Mouse (Mus musculus) E14TG2a.4 (cell line): ENCODE measurements around the gene 1810010H24Rik.

Source experiments
- H3K27me3 ChIP-seq: 2 replicates; pipeline ENCODE4 v1.6.1; 2014; ENCODE audit warnings: low read length, control low read depth; ENCODE audit not compliant: insufficient read depth
- H3K36me3 ChIP-seq: 2 replicates; pipeline ENCODE4 v1.6.1; 2014; ENCODE audit warnings: low read length, control low read depth; ENCODE audit not compliant: insufficient read depth
- H3K4me1 ChIP-seq: replicated peaks from 2 replicates; pipeline ENCODE4 v1.6.1; 2014; ENCODE audit warnings: low read depth, low read length, control low read depth
- H3K4me3 ChIP-seq: replicated peaks from 2 replicates; pipeline ENCODE4 v1.5.1; 2014; ENCODE audit warnings: mild to moderate bottlenecking, low read length
- H3K9me3 ChIP-seq: 2 replicates; pipeline ENCODE4 v1.6.1; 2014; ENCODE audit warnings: low read length, control low read depth
- CTCF ChIP-seq: conservative IDR thresholded peaks from 2 replicates; pipeline ENCODE4 v1.5.1; 2014; ENCODE audit warnings: low read length
- NANOG ChIP-seq: IDR thresholded peaks from 2 replicates; pipeline ENCODE4 v1.6.1; 2014; ENCODE audit warnings: borderline replicate concordance, low read length, mixed read lengths
- POU5F1 ChIP-seq: IDR thresholded peaks from 2 replicates; pipeline ENCODE4 v1.6.1; 2014; ENCODE audit warnings: low read length, borderline replicate concordance

The 1810010H24Rik gene

DNA sequence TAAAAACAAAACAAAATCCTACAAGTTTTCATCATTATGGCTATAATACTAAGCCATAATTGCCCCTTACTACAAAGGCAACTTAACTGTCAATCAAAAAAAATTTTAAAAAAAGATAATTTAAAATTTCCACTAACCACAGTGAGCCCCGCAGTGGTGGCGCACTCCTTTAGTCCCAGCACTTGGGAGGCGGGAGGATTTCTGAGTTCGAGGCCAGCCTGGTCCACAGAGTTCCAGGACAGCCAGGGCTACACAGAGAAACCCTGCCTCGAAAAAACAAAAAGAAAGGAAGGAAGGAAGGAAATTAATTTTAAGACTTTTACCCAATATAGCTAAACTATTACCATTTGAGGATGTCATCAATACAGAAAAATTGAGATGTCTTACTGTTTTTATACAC is 27.5 kb upstream of the 1810010H24Rik start:
- peaks cover 57% of the 10 kb centered on the region for H3K4me1 ChIP-seq
- H3K4me3 ChIP-seq = peak overlapping the region; percentile 99
- peaks cover 57% of the 10 kb centered on the region for H3K36me3 ChIP-seq
- no peaks in the 10 kb centered on the region for H3K9me3 ChIP-seq
- H3K27me3 ChIP-seq = no peaks in the 10 kb centered on the region
- no peak for TF ChIP-seq CTCF
- no peak for TF ChIP-seq POU5F1

DNA sequence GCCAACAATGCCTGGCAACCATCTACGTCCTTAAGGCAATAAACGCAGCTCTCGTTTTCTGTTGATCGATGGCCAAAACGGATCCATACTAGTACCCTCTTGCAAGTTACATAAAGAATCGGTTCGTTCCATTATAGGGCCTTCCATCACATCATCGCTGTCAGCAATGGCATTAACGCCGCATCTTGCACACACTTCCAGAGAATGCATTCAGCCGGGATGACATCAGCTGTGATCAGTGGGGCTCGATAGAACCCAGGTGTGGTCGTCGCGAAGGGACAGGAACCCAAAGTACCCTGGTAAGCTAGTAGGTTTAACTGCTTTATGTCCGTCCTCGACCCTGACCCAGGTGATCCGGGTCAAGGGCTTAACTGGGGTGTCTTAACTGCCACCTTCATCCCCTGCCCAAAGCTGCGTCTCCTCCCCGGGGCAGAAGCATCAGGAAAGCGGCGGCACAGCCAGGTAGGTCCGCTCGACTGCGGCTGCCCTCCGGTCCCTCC is 26.8 kb upstream of the 1810010H24Rik start:
- Histone ChIP-seq H3K27me3 (no peaks in the 10 kb centered on the region), H3K9me3 (no peaks in the 10 kb centered on the region), H3K4me1 (peaks cover 53% of the 10 kb centered on the region), H3K4me3 (peak overlapping the region; percentile 99), H3K36me3 (peaks cover 50% of the 10 kb centered on the region)
- no peak for TF ChIP-seq NANOG
- no peak for TF ChIP-seq CTCF
- no peak for TF ChIP-seq POU5F1

DNA sequence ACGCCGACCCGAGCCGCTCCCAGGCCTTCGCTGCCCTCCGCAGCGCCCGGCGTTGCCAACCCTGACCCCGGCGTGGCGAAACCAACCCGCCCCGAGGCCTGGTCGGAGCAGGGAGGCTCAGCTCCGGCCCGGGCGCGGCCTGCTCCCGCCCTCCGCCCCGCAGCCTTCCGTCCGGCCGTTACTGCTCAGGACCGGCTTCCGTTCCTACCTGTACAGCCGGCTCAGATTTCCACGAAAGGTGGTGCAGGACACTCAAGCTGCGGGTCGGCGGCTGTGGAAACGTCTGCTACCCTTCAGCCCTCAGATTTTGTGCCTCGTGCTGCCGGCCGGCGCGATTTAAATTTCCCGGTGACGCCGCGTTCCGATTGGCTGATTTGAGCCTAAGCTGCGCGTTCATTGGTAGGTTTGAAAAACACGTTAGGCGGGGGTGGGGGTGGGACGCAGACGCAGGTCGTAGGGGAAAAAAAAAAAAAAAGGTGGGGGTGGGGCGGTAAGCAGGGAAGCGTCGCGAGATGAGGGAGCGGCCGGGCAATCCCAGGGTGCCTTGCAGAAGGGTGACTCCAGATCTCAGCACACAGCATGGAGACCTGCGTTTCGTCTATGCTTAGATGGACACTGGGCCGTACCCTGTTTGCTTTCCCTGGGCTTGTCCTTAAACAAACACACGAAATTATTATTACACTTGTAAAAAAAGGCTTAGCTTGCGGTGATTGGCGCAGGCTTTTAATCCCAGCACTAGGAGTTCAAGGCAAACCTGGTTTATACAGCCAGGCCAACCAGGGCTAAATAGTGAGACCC is 26.1 kb upstream of the 1810010H24Rik start, which contains the start of gene Kpna2:
Gene Kpna2, minus strand, starts transcription at position 391 of the 798 bp plus-strand sequence.
- H3K36me3 ChIP-seq = peaks cover 44% of the 10 kb centered on the region
- peaks cover 47% of the 10 kb centered on the region for H3K4me1 ChIP-seq
- peak within 1 kb of the TSS; percentile 99 for H3K4me3 ChIP-seq
- no peaks in the 10 kb centered on the region for H3K9me3 ChIP-seq
- no peak for TF ChIP-seq CTCF
- no peak for TF ChIP-seq POU5F1
- no peak for TF ChIP-seq NANOG
- H3K27me3 ChIP-seq = no peaks in the 10 kb centered on the region

- TF ChIP-seq POU5F1 (no peak), NANOG (no peak), CTCF (no peak)
- Histone ChIP-seq H3K36me3 (peaks cover 37% of the 10 kb centered on the region), H3K4me1 (peaks cover 40% of the 10 kb centered on the region), H3K27me3 (no peaks in the 10 kb centered on the region), H3K9me3 (no peaks in the 10 kb centered on the region), H3K4me3 (peak overlapping the region; percentile 73)
Measured at GRCm38 (mm10) chr11:106999949-107000513, 25.4 kb upstream of the 1810010H24Rik start.

- H3K9me3 ChIP-seq = no peaks in the 10 kb centered on the region
- no peak for TF ChIP-seq NANOG
- no peak for TF ChIP-seq POU5F1
- no peak for TF ChIP-seq CTCF
- peaks cover 21% of the 10 kb centered on the region for H3K4me1 ChIP-seq
- H3K4me3 ChIP-seq = 0 out of 2 replicates have a peak overlapping the region, but pooled peaks have one; percentile 10
- no peaks in the 10 kb centered on the region for H3K27me3 ChIP-seq
- H3K36me3 ChIP-seq = peaks cover 17% of the 10 kb centered on the region
Measured at GRCm38 (mm10) chr11:107001760-107002675, 23.5 kb upstream of the 1810010H24Rik start.

- H3K36me3 ChIP-seq = no peaks in the 10 kb centered on the region
- TF ChIP-seq CTCF (no peak), NANOG (no peak), POU5F1 (no peak)
- no peak overlapping the region for H3K4me3 ChIP-seq
- H3K27me3 ChIP-seq = peaks cover 12% of the 10 kb centered on the region
- H3K4me1 ChIP-seq = peaks cover 18% of the 10 kb centered on the region
- no peaks in the 10 kb centered on the region for H3K9me3 ChIP-seq
Measured at GRCm38 (mm10) chr11:107005538-107005937, 19.9 kb upstream of the 1810010H24Rik start.

DNA sequence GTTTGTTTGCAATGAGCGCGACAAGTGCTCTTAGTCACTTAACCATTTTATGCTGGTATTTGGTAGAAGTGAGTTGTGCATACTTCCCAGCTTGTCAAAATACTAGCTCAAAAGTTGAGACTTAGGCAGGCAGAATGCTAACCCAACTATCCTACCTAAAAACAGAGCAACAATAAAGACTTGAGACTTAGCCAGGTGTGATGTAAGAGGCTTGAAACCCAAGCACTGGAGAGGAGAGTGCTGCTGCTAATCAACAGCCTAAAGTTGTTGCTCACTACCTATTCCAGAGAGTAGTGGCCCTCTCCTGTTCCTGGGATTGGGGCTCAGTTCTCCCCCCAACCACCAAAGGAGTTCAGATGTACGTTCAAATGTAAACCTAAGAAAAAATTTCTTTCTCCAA is 15.0 kb upstream of the 1810010H24Rik start:
- no peaks in the 10 kb centered on the region for H3K9me3 ChIP-seq
- no peaks in the 10 kb centered on the region for H3K36me3 ChIP-seq
- TF ChIP-seq NANOG (no peak), POU5F1 (no peak), CTCF (no peak)
- peaks cover 20% of the 10 kb centered on the region for H3K4me1 ChIP-seq
- H3K4me3 ChIP-seq = no peak overlapping the region
- peaks cover 12% of the 10 kb centered on the region for H3K27me3 ChIP-seq

DNA sequence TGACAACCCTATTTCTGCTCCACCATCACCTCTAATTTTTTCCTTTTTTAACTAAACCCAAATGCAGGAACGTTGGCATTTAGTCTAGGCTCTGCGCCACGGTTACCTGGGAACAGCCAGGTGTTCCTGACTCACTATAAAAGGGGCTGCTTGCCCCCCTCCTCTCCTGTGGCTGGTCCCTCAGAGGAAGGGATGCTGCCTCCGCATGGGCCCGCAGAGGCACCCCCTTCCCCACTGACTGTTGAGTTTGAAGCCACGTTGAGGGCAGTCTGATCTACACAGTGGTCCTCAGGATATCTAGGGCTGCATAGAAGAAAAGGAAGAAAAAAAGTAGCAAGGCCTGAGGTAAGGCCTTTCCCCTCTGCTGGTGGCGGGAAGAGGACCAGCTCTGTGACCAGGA is 14.3 kb upstream of the 1810010H24Rik start:
- TF ChIP-seq NANOG = no peak
- no peak for TF ChIP-seq CTCF
- TF ChIP-seq POU5F1 = no peak
- H3K4me1 ChIP-seq = peaks cover 20% of the 10 kb centered on the region
- H3K9me3 ChIP-seq = no peaks in the 10 kb centered on the region
- H3K36me3 ChIP-seq = no peaks in the 10 kb centered on the region
- H3K4me3 ChIP-seq = peak overlapping the region; percentile 82
- peaks cover 12% of the 10 kb centered on the region for H3K27me3 ChIP-seq
